Mouse (Mus musculus): ENCODE results near the gene Gm6502. TPM values are rescaled to one million over a fixed set of nuclear protein-coding genes. Genes with fewer than 3 reads are reported as not detected.
"Not testable (repeated sequence)": the region's sequence is repeated elsewhere in the genome, so short reads cannot be mapped to it uniquely, and the experiment has no call there.

The Gm6502 gene
- polyA plus RNA-seq (2012): not detected in 2 replicates

DNA sequence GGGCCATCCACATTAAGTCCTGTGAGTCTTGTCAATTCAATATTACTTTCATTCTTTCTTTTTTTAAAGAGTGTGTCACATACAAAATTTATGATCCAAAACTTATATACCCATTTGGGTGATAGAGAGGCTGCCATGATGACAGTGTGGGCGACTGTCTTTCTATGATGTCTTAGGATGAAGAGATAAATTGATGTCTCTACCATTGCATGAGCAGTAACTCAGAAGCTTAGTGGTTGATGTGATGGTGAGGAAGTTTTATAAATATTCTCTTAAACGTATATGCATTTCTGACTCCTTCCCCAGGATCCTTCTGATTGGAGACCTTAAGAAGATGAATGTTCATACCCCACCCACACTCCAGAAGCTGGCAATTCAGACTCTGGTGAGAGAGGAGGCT lies at the start of gene Gm6502:
TSS of gene Gm6502 (plus strand) at position 301 of the 400 bp plus-strand sequence.
- not testable (repeated sequence) for H3K36me3 ChIP-seq (ENCODE audit: control insufficient read depth); H3K4me3 ChIP-seq (replicated peaks); H3K9me3 ChIP-seq (ENCODE audit: control insufficient read depth, low read length); H3K4me1 ChIP-seq (ENCODE audit: control insufficient read depth); H3K27me3 ChIP-seq (ENCODE audit: control insufficient read depth)

GRCm38 (mm10) chr5:94306696-94307095 lies 7.5 kb upstream of the Gm6502 start, which contains the start of gene A430089I19Rik:
A430089I19Rik (minus strand) TSS chr5:94306796.
- not testable (repeated sequence) for H3K36me3 ChIP-seq (ENCODE audit: control insufficient read depth); H3K27me3 ChIP-seq (ENCODE audit: control insufficient read depth); H3K4me3 ChIP-seq (replicated peaks); H3K9me3 ChIP-seq (ENCODE audit: control insufficient read depth, low read length); H3K4me1 ChIP-seq (ENCODE audit: control insufficient read depth)

DNA sequence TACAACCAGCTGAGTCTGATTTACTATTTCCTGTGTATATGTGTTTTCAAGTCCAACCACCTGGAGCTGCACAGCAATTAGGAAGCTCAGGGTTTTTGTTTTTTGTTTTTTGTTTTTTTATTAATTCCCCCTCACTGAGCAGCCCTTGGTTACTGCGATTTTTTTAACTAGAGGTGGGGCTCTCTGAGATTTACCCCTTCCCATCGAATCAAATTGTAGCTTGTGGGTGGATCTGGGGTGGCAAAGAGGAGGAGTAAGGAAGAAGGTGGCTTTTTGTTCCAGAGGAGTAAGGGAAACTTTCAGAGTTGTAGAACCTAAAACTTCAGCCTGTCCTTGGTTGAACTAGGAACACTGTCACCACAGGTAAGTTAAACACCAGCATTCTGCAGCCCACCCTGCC lies 25.2 kb downstream of the Gm6502 start, which contains the start of gene AA792892:
TSS of gene AA792892 (plus strand) at position 301 of the 400 bp plus-strand sequence.
- not testable (repeated sequence) for H3K4me3 ChIP-seq (replicated peaks); H3K36me3 ChIP-seq (ENCODE audit: control insufficient read depth); H3K9me3 ChIP-seq (ENCODE audit: control insufficient read depth, low read length); H3K4me1 ChIP-seq (ENCODE audit: control insufficient read depth); H3K27me3 ChIP-seq (ENCODE audit: control insufficient read depth)

Other genes with a start within 250 kb of the Gm6502 start
- gene BC061212, start 243.9 kb upstream of the Gm6502 start, polyA plus RNA-seq (2012): not detected in 2 replicates
- not detected in 2 replicates for gene Gm6351, start 238.1 kb upstream of the Gm6502 start, polyA plus RNA-seq (2012)
- gene Gm3106, start 96.4 kb upstream of the Gm6502 start, polyA plus RNA-seq (2012): not detected in 2 replicates
- gene A430089I19Rik, start 7.6 kb upstream of the Gm6502 start, polyA plus RNA-seq (2012): not detected in 2 replicates
- gene AA792892, start 25.3 kb downstream of the Gm6502 start, polyA plus RNA-seq (2012): not detected in 2 replicates
- not detected in 2 replicates for gene Gm7682, start 131.3 kb downstream of the Gm6502 start, polyA plus RNA-seq (2012)
- gene Gm3139, start 211.9 kb downstream of the Gm6502 start, polyA plus RNA-seq (2012): not detected in 2 replicates

All from erythroblast, embryonic 14.5 days (primary cell).